Mouse (Mus musculus) bone marrow macrophage, adult 2 months (primary cell): ENCODE measurements at regions not wholly inside any gene's neighbourhood (a gene's known extent, or its start where the extent isn't known, plus 50 kb on each side); places are given as distances from the start of the nearest gene placed in this dataset.

Source experiments
- CTCF ChIP-seq: IDR thresholded peaks from 2 replicates; pipeline ENCODE4 v1.5.1; 2012; ENCODE audit warnings: low read depth, mild to moderate bottlenecking, low read length, moderate library complexity
- POLR2A ChIP-seq: IDR thresholded peaks from 2 replicates; pipeline ENCODE4 v1.6.1; 2012; ENCODE audit warnings: mild to moderate bottlenecking, low read depth, low read length, borderline replicate concordance

- no peak for TF ChIP-seq CTCF
- no peak for TF ChIP-seq POLR2A
Measured at GRCm38 (mm10) chr2:173415429-173415828, 107.0 kb upstream of the 1700021F07Rik start.
